Comparison of ENCODE assay signal across 18 mouse cellular contexts in genomic region chr1:105909121-105909520, GRCm38 (mm10).
"Had no signal": no experiment of that assay in that cellular context is flagged by ENCODE, and none has a peak within 500 bp of the region (broad histone marks: within the 10 kb centered on the region; RNA-seq: fewer than 3 reads in every experiment).

No protein-coding gene starts in this region.

- H3K4me1 ChIP-seq: neural tube, embryonic 12.5 days had no signal

- H3K4me3 ChIP-seq: intestine, embryonic 15.5 days; left cerebral cortex, adult 2 months; midbrain, embryonic 12.5 days; midbrain, embryonic 15.5 days; neural tube, embryonic 12.5 days; neural tube, embryonic 15.5 days; stomach, embryonic 15.5 days had no signal

- H3K9ac ChIP-seq: intestine, embryonic 15.5 days; liver, embryonic 14.5 days; lung, embryonic 14.5 days; midbrain, embryonic 12.5 days; midbrain, embryonic 15.5 days; neural tube, embryonic 12.5 days; neural tube, embryonic 15.5 days; stomach, embryonic 15.5 days had no signal

- ATAC-seq: lung, postnatal 0 days had no signal

- H3K36me3 ChIP-seq: intestine, embryonic 15.5 days; midbrain, embryonic 12.5 days; midbrain, embryonic 15.5 days; neural tube, embryonic 12.5 days; neural tube, embryonic 15.5 days; stomach, embryonic 15.5 days had no signal

- H3K9me3 ChIP-seq: intestine, embryonic 15.5 days; midbrain, embryonic 12.5 days; midbrain, embryonic 15.5 days; neural tube, embryonic 12.5 days; neural tube, embryonic 15.5 days; stomach, embryonic 15.5 days had no signal

- H3K27ac ChIP-seq: intestine, embryonic 15.5 days; kidney, postnatal 0 days; left cerebral cortex, adult 2 months; liver, embryonic 14.5 days; macrophage; midbrain, embryonic 12.5 days; neural tube, embryonic 12.5 days; stomach, embryonic 15.5 days had no signal

- H3K27me3 ChIP-seq: intestine, embryonic 15.5 days; midbrain, embryonic 12.5 days; midbrain, embryonic 15.5 days; neural tube, embryonic 12.5 days; neural tube, embryonic 15.5 days; stomach, embryonic 15.5 days had no signal

- H3K4me2 ChIP-seq: lung, embryonic 14.5 days; midbrain, embryonic 12.5 days; midbrain, embryonic 15.5 days; neural tube, embryonic 12.5 days; neural tube, embryonic 15.5 days; stomach, embryonic 15.5 days had no signal

- DNase-seq: kidney, adult 2 months; kidney, postnatal 25 days; layer of hippocampus, postnatal 36 days; lung, embryonic 14.5 days; right cerebral cortex, postnatal 25 days; spleen, adult 18-20 months; thymus, postnatal 25 days had no signal
